Mouse (Mus musculus) neural tube, embryonic 13.5 days (tissue): ENCODE measurements around the gene Rab9. TPM values are rescaled to one million over a fixed set of nuclear protein-coding genes. Genes with fewer than 3 reads are reported as not detected.
"Not testable (repeated sequence)": the region's sequence is repeated elsewhere in the genome, so short reads cannot be mapped to it uniquely, and the experiment has no call there.

Experiments
- ATAC-seq: fragments of 200-750 bp; cut with Nextera tagmentation; 2 replicates; pipeline ENCODE4 v1.8.0; 2017; ENCODE audit warnings: low read depth, mild to moderate bottlenecking, moderate TSS enrichment, moderate library complexity
- H3K27ac ChIP-seq: fragments of 300-500 bp; sonication (generic); replicated peaks from 2 replicates; pipeline ENCODE4 v1.5.1; 2015; ENCODE audit warnings: moderate library complexity, mild to moderate bottlenecking, inconsistent platforms
- H3K27me3 ChIP-seq: fragments of 300-500 bp; sonication (generic); 2 replicates; pipeline ENCODE4 v1.6.1; 2015; ENCODE audit warnings: mild to moderate bottlenecking, inconsistent platforms
- H3K36me3 ChIP-seq: fragments of 300-500 bp; sonication (generic); 2 replicates; pipeline ENCODE4 v1.6.1; 2015; ENCODE audit warnings: mild to moderate bottlenecking, inconsistent platforms
- H3K4me1 ChIP-seq: fragments of 300-500 bp; sonication (generic); replicated peaks from 2 replicates; pipeline ENCODE4 v1.6.1; 2015; ENCODE audit warnings: inconsistent platforms
- H3K4me2 ChIP-seq: fragments of 300-500 bp; sonication (generic); 2 replicates; pipeline ENCODE4 v1.6.1; 2015; ENCODE audit warnings: inconsistent platforms, mild to moderate bottlenecking, moderate library complexity
- H3K4me3 ChIP-seq: fragments of 300-500 bp; sonication (generic); 2 replicates; pipeline ENCODE4 v1.5.1; 2015; ENCODE audit warnings: mild to moderate bottlenecking, inconsistent platforms
- H3K9ac ChIP-seq: fragments of 300-500 bp; sonication (generic); 2 replicates; pipeline ENCODE4 v1.6.1; 2015; ENCODE audit warnings: moderate library complexity, mild to moderate bottlenecking, inconsistent platforms
- H3K9me3 ChIP-seq: fragments of 300-500 bp; sonication (generic); 2 replicates; pipeline ENCODE4 v1.6.1; 2016; ENCODE audit warnings: inconsistent platforms
- WGBS: fragments of 180-500 bp; shearing (Covaris S2); methylation state at CpG from one replicate; pipeline ENCODE4 v1.1.7; 2015; 5-methylcytosine and 5-hydroxymethylcytosine counted together
- polyA plus RNA-seq: library from polyadenylated mRNA; unstranded; fragments of >200 nt; fragmentation: Nextera tagmentation; extraction: Ambion mirVana; gene quantifications from 2 replicates; pipeline ENCODE4 v1.2.1, GENCODE M21; 2015

The Rab9 gene
- polyA plus RNA-seq = 57.4 and 65.5 TPM in 2 replicates

DNA sequence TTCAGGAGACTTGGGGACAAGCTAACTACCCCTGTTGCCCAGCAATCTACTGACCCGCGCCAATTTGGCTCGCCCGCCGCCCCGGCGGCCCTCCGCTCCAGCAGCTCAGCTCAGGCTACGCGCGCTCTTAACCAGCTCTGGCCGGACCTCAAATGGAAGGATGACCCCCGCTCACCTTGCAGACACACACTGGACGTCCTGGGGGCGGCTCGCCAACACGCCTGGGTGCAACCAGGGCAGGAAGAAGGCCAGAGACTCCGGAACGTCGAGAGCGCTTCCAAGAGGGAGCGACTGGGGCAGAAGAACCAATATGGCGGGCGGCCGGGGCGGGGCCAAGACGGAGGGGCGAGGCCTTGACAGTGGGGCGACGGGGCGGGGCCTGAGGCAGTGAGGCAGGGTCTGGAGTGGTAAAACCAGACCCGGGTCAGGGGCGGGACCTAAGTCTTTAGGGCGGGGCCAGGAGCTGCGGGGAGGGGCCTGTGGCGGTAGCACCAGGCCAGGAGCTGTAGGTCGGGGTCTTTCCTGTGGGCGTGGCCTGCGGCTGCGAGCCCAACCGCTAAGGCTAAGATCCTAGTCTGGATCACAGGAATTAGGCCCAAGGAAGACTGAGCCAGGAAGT, at the start of gene Rab9:
Rab9 (minus strand) TSS at position 503 of the 619 bp plus-strand sequence.
- Histone ChIP-seq H3K9me3 (no peaks in the 10 kb centered on the region), H3K36me3 (0 out of 2 replicates have a peak, but pooled peaks cover 3% of the 10 kb centered on the region), H3K4me1 (peaks cover 28% of the 10 kb centered on the region), H3K9ac (peak within 1 kb of the TSS; percentile 77), H3K27ac (peak within 1 kb of the TSS; percentile 79), H3K4me3 (peak within 1 kb of the TSS; percentile 57), H3K4me2 (peak within 1 kb of the TSS; percentile 64), H3K27me3 (peaks cover 14% of the 10 kb centered on the region; the same call in 1 of the 2 replicates)
- WGBS = 7% methylated on average over 38 of the region's 41 CpGs
- ATAC-seq = peak; percentile 99

DNA sequence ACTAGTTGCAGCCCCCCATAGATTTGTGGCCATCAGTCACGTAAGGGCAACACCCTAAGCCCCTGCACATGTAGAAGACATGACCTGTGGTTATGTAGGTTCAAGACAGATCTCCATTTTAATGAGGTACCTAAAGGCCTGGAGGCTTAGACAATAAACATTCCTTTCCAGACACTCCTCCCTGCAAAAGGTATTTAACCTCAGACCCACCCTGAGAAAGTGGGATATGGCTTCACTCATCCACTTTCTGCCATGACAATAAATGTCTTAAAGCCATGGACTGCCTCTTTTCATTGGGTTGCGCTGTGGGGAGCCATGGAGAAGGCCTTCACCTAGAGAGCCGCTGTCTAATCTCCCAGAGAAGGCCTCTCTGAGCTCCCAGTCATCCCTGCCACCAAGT, 48.5 kb upstream of the Rab9 start:
- Histone ChIP-seq H3K27me3 (peaks cover 14% of the 10 kb centered on the region; the same call in 1 of the 2 replicates), H3K4me1 (no peaks in the 10 kb centered on the region), H3K4me3 (no peak overlapping the region), H3K9ac (no peak overlapping the region), H3K9me3 (no peaks in the 10 kb centered on the region), H3K4me2 (no peak overlapping the region), H3K36me3 (no peaks in the 10 kb centered on the region), H3K27ac (no peak overlapping the region)
- WGBS = 92% methylated on average over 3 of the region's 3 CpGs
- no peak for ATAC-seq

GRCm38 (mm10) chrX:166525637-166526315, 46.1 kb upstream of the Rab9 start:
- WGBS = 96% methylated on average over 2 of the region's 2 CpGs
- Histone ChIP-seq H3K36me3 (no peaks in the 10 kb centered on the region), H3K4me3 (no peak overlapping the region), H3K27ac (no peak overlapping the region), H3K9me3 (no peaks in the 10 kb centered on the region), H3K4me2 (no peak overlapping the region), H3K27me3 (peaks cover 16% of the 10 kb centered on the region; the same call in 1 of the 2 replicates), H3K9ac (no peak overlapping the region), H3K4me1 (no peaks in the 10 kb centered on the region)
- no peak for ATAC-seq

- WGBS = 83% methylated on average over 5 of the region's 5 CpGs
- H3K4me1 ChIP-seq = no peaks in the 10 kb centered on the region
- no peak for ATAC-seq
- H3K4me3 ChIP-seq = no peak overlapping the region
- no peak overlapping the region for H3K9ac ChIP-seq
- no peaks in the 10 kb centered on the region for H3K9me3 ChIP-seq
- no peak overlapping the region for H3K4me2 ChIP-seq
- H3K27ac ChIP-seq = no peak overlapping the region
- no peaks in the 10 kb centered on the region for H3K36me3 ChIP-seq
- H3K27me3 ChIP-seq = peaks cover 18% of the 10 kb centered on the region; the same call in 1 of the 2 replicates
Measured at GRCm38 (mm10) chrX:166520782-166521181, 41.1 kb upstream of the Rab9 start.

DNA sequence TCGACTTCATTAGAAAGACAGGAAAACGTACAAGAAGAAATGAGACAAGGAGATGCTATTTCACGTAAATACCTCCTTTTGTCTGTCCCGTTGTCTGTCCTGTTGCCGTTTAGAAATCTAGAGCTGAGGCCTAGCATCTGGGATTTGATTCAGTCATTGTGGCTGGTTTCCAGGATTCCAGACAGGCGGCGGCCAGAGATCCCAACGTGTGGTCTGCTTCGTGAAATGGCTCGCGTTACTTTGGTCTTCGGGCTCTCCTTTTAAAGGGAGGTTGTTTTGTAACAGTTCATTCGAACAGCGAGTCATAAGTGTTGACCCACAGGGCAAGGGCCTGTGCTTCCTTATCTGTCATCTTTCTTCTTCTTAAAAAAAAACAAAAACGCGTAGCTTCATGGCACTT, 38.7 kb upstream of the Rab9 start, which contains the start of gene Tceanc:
Tceanc (minus strand) TSS at position 223 of the 400 bp plus-strand sequence.
- Histone ChIP-seq H3K9ac (no peak within 1 kb of the TSS), H3K27ac (no peak within 1 kb of the TSS), H3K36me3 (no peaks in the 10 kb centered on the region), H3K4me2 (no peak within 1 kb of the TSS), H3K9me3 (no peaks in the 10 kb centered on the region), H3K4me1 (no peaks in the 10 kb centered on the region), H3K4me3 (no peak within 1 kb of the TSS), H3K27me3 (peaks cover 22% of the 10 kb centered on the region; the same call in 1 of the 2 replicates)
- no peak for ATAC-seq
- 79% methylated on average over 16 of the region's 16 CpGs for WGBS

- Histone ChIP-seq H3K9me3 (no peaks in the 10 kb centered on the region), H3K4me3 (no peak overlapping the region), H3K4me2 (no peak overlapping the region), H3K36me3 (no peaks in the 10 kb centered on the region), H3K4me1 (no peaks in the 10 kb centered on the region), H3K27ac (no peak overlapping the region), H3K27me3 (peaks cover 18% of the 10 kb centered on the region; the same call in 1 of the 2 replicates), H3K9ac (no peak overlapping the region)
- 83% methylated on average over 1 of the region's 1 CpGs for WGBS
- ATAC-seq = no peak
Measured at GRCm38 (mm10) chrX:166516631-166517030, 37.0 kb upstream of the Rab9 start.

- no peak overlapping the region for H3K4me2 ChIP-seq
- no peaks in the 10 kb centered on the region for H3K9me3 ChIP-seq
- H3K27ac ChIP-seq = no peak overlapping the region
- no peaks in the 10 kb centered on the region for H3K4me1 ChIP-seq
- H3K27me3 ChIP-seq = peaks cover 15% of the 10 kb centered on the region; the same call in 1 of the 2 replicates
- no peaks in the 10 kb centered on the region for H3K36me3 ChIP-seq
- WGBS = 95% methylated on average over 3 of the region's 3 CpGs
- no peak overlapping the region for H3K4me3 ChIP-seq
- no peak overlapping the region for H3K9ac ChIP-seq
- ATAC-seq = no peak
Measured at GRCm38 (mm10) chrX:166515923-166516322, 36.3 kb upstream of the Rab9 start.

DNA sequence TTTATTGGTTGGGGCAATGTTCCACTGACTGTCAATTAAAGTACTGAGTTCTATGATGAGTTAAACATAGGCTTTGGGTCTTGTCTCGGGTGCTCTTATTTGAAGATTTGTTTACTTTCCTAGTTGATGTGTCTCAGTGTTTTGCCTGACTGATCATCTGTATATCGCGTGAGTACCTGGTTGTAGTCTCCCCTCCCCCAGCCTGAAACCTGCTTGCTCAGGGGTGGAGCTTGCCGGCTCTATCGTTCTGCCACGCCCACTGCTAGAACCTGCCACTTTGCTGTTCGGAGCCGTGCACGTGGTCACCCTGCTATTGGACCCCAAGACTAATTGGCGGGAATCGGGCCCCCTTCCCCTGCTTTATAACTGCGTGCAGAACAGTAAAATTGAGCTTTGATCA, 34.4 kb upstream of the Rab9 start:
- not testable (repeated sequence) for H3K36me3 ChIP-seq, H3K4me3 ChIP-seq, H3K27ac ChIP-seq, H3K9ac ChIP-seq, ATAC-seq, H3K9me3 ChIP-seq, H3K4me1 ChIP-seq
- Histone ChIP-seq H3K4me2 (peak overlapping the region; percentile 33), H3K27me3 (peaks cover 15% of the 10 kb centered on the region; the same call in 1 of the 2 replicates)
- WGBS = 30% methylated on average over 12 of the region's 12 CpGs

- no peak for ATAC-seq
- H3K27ac ChIP-seq = no peak overlapping the region
- no peaks in the 10 kb centered on the region for H3K9me3 ChIP-seq
- H3K4me3 ChIP-seq = no peak overlapping the region
- no peaks in the 10 kb centered on the region for H3K36me3 ChIP-seq
- H3K4me2 ChIP-seq = no peak overlapping the region
- H3K4me1 ChIP-seq = peaks cover 7% of the 10 kb centered on the region; the same call in 1 of the 2 replicates
- H3K27me3 ChIP-seq = peaks cover 15% of the 10 kb centered on the region; the same call in 1 of the 2 replicates
- no peak overlapping the region for H3K9ac ChIP-seq
- WGBS = 88% methylated on average over 4 of the region's 4 CpGs
Measured at GRCm38 (mm10) chrX:166512071-166512470, 32.4 kb upstream of the Rab9 start.

- peaks cover 7% of the 10 kb centered on the region; the same call in 1 of the 2 replicates for H3K4me1 ChIP-seq
- H3K36me3 ChIP-seq = no peaks in the 10 kb centered on the region
- H3K9ac ChIP-seq = no peak overlapping the region
- H3K27ac ChIP-seq = peak overlapping the region; percentile 74; the same call in 1 of the 2 replicates
- H3K27me3 ChIP-seq = peaks cover 13% of the 10 kb centered on the region; the same call in 1 of the 2 replicates
- no peak for ATAC-seq
- no peak overlapping the region for H3K4me2 ChIP-seq
- no peak overlapping the region for H3K4me3 ChIP-seq
- no peaks in the 10 kb centered on the region for H3K9me3 ChIP-seq
Measured at GRCm38 (mm10) chrX:166511107-166511506, 31.4 kb upstream of the Rab9 start.

DNA sequence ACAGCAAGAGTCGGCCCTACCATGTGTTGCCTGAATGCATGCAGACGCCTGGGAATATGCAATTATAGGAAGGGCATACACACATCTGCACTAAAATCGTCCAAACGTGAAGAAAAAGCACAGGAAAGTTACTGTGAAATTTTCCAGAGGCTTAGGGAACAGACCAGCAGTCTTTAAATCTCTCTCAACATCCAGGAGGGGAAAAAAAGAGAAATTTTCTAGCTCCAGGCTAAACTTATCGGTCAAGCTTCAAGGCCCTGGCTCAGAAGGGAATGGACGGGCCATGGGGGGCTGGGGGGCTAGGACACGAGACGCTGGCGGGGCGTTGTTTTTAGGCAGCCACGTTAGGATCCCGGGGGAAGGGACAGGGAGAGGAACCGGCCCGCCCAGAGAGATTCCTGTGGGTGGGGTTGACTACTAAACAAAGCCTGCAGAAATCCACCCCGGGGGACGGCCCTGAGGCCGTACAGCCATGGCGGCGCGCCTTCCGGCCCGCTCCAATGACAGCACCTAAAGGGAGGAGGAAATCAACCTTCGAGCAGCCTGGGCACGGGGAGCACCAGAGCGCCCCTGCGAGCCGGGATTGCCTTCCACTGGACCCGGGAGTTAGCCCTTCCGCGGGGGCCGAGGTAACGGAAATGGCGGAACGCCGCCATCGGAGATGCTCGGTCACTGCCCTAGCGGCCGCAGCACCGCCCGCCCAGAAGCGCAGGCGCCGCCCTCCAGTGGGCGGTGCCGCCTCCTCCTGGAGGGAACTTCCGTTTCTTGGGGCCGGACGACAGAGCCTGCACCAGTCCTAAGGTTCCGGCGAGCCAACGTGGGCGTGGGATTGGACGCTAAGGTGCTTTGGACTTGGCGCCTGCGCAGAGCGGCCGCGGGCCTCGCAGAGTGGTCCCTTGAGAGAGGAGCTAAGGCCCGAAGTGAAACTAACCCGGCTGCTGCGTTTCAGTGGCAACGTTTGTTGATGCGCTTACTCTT, 30.4 kb upstream of the Rab9 start:
- WGBS = 16% methylated on average over 65 of the region's 65 CpGs
- Histone ChIP-seq H3K4me1 (peaks cover 7% of the 10 kb centered on the region; the same call in 1 of the 2 replicates), H3K4me2 (peak overlapping the region; percentile 54), H3K36me3 (no peaks in the 10 kb centered on the region), H3K9me3 (no peaks in the 10 kb centered on the region), H3K9ac (peak overlapping the region; percentile 80), H3K4me3 (peak overlapping the region; percentile 53), H3K27ac (peak overlapping the region; percentile 98), H3K27me3 (peaks cover 10% of the 10 kb centered on the region; the same call in 1 of the 2 replicates)
- peak; percentile 99 for ATAC-seq
